Mouse (Mus musculus): Measurements from ENCODE around the gene Slc13a5. TPM values are rescaled to one million over a fixed set of nuclear protein-coding genes. Genes with fewer than 3 reads are reported as not detected.

Slc13a5 gene
- polyA plus RNA-seq, 1 experiment from 2014 or later, result 2.0 TPM

- H3K4me1 ChIP-seq (replicated peaks; ENCODE audit: control insufficient read depth, insufficient read depth, low read length), result no peaks in the 10 kb centered on the region
- H3K9me3 ChIP-seq (ENCODE audit: control insufficient read depth, low read length), result no peaks in the 10 kb centered on the region
- H3K36me3 ChIP-seq (replicated peaks; ENCODE audit: control insufficient read depth, insufficient read depth), result no peaks in the 10 kb centered on the region
- 91% methylated on average over 3 of the region's 3 CpGs for WGBS
- H3K4me2 ChIP-seq (replicated peaks), result no peak overlapping the region
- DNase-seq (ENCODE audit: low spot score) (no peak), ATAC-seq (ENCODE audit: low FRiP score) (no peak)
- no peaks in the 10 kb centered on the region for H3K27me3 ChIP-seq (ENCODE audit: control insufficient read depth, insufficient read depth, low read length)
- H3K9ac ChIP-seq, result no peak overlapping the region
- H3K27ac ChIP-seq, result no peak overlapping the region
- H3K4me3 ChIP-seq (replicated peaks; ENCODE audit: low read length), result no peak overlapping the region
These were observed 20.5 kb upstream of the Slc13a5 start for GRCm38 (mm10) chr11:72287543-72287942.

- Histone ChIP-seq H3K4me3 (replicated peaks; ENCODE audit: low read length) (no peak overlapping the region), H3K4me2 (replicated peaks) (no peak overlapping the region), H3K9me3 (ENCODE audit: control insufficient read depth, low read length) (no peaks in the 10 kb centered on the region), H3K4me1 (replicated peaks; ENCODE audit: control insufficient read depth, insufficient read depth, low read length) (no peaks in the 10 kb centered on the region), H3K27me3 (ENCODE audit: control insufficient read depth, insufficient read depth, low read length) (no peaks in the 10 kb centered on the region), H3K36me3 (replicated peaks; ENCODE audit: control insufficient read depth, insufficient read depth) (no peaks in the 10 kb centered on the region), H3K9ac (no peak overlapping the region), H3K27ac (no peak overlapping the region)
- DNase-seq (ENCODE audit: low spot score) (no peak), ATAC-seq (ENCODE audit: low FRiP score) (no peak)
- WGBS, result 95% methylated on average over 2 of the region's 2 CpGs
These were observed 20.1 kb upstream of the Slc13a5 start for GRCm38 (mm10) chr11:72287126-72287525.

- 87% methylated on average over 3 of the region's 3 CpGs for WGBS
- ATAC-seq (ENCODE audit: low FRiP score) (no peak), DNase-seq (ENCODE audit: low spot score) (no peak)
- no peak overlapping the region for H3K4me3 ChIP-seq (replicated peaks; ENCODE audit: low read length)
- no peak overlapping the region for H3K4me2 ChIP-seq (replicated peaks)
- H3K36me3 ChIP-seq (replicated peaks; ENCODE audit: control insufficient read depth, insufficient read depth), result no peaks in the 10 kb centered on the region
- no peaks in the 10 kb centered on the region for H3K9me3 ChIP-seq (ENCODE audit: control insufficient read depth, low read length)
- H3K27ac ChIP-seq, result no peak overlapping the region
- no peaks in the 10 kb centered on the region for H3K27me3 ChIP-seq (ENCODE audit: control insufficient read depth, insufficient read depth, low read length)
- H3K9ac ChIP-seq, result no peak overlapping the region
- H3K4me1 ChIP-seq (replicated peaks; ENCODE audit: control insufficient read depth, insufficient read depth, low read length), result no peaks in the 10 kb centered on the region
These were observed 19.6 kb upstream of the Slc13a5 start for GRCm38 (mm10) chr11:72286651-72287050.

- Histone ChIP-seq H3K27ac (no peak overlapping the region), H3K27me3 (ENCODE audit: control insufficient read depth, insufficient read depth, low read length) (no peaks in the 10 kb centered on the region), H3K9ac (no peak overlapping the region), H3K4me2 (replicated peaks) (no peak overlapping the region), H3K36me3 (replicated peaks; ENCODE audit: control insufficient read depth, insufficient read depth) (no peaks in the 10 kb centered on the region), H3K9me3 (ENCODE audit: control insufficient read depth, low read length) (no peaks in the 10 kb centered on the region), H3K4me1 (replicated peaks; ENCODE audit: control insufficient read depth, insufficient read depth, low read length) (no peaks in the 10 kb centered on the region), H3K4me3 (replicated peaks; ENCODE audit: low read length) (no peak overlapping the region)
- ATAC-seq (ENCODE audit: low FRiP score), result no peak
- WGBS, result 86% methylated on average over 6 of the region's 6 CpGs
- no peak for DNase-seq (ENCODE audit: low spot score)
These were observed 19.0 kb upstream of the Slc13a5 start for GRCm38 (mm10) chr11:72285971-72286480.

GRCm38 (mm10) chr11:72284532-72285182, 17.6 kb upstream of the Slc13a5 start:
- no peak overlapping the region for H3K4me2 ChIP-seq (replicated peaks)
- DNase-seq (ENCODE audit: low spot score), result no peak
- H3K27me3 ChIP-seq (ENCODE audit: control insufficient read depth, insufficient read depth, low read length), result no peaks in the 10 kb centered on the region
- H3K9me3 ChIP-seq (ENCODE audit: control insufficient read depth, low read length), result no peaks in the 10 kb centered on the region
- no peaks in the 10 kb centered on the region for H3K36me3 ChIP-seq (replicated peaks; ENCODE audit: control insufficient read depth, insufficient read depth)
- H3K4me3 ChIP-seq (replicated peaks; ENCODE audit: low read length), result no peak overlapping the region
- WGBS, result 88% methylated on average over 14 of the region's 14 CpGs
- H3K4me1 ChIP-seq (replicated peaks; ENCODE audit: control insufficient read depth, insufficient read depth, low read length), result no peaks in the 10 kb centered on the region
- no peak for ATAC-seq (ENCODE audit: low FRiP score)
- H3K27ac ChIP-seq, result no peak overlapping the region
- H3K9ac ChIP-seq, result no peak overlapping the region

GRCm38 (mm10) chr11:72283486-72284224, 16.6 kb upstream of the Slc13a5 start:
- H3K27me3 ChIP-seq (ENCODE audit: control insufficient read depth, insufficient read depth, low read length), result no peaks in the 10 kb centered on the region
- ATAC-seq (ENCODE audit: low FRiP score) (no peak), DNase-seq (ENCODE audit: low spot score) (no peak)
- WGBS, result 90% methylated on average over 16 of the region's 16 CpGs
- H3K4me2 ChIP-seq (replicated peaks), result no peak overlapping the region
- H3K4me1 ChIP-seq (replicated peaks; ENCODE audit: control insufficient read depth, insufficient read depth, low read length), result no peaks in the 10 kb centered on the region
- H3K9ac ChIP-seq, result no peak overlapping the region
- no peak overlapping the region for H3K4me3 ChIP-seq (replicated peaks; ENCODE audit: low read length)
- no peak overlapping the region for H3K27ac ChIP-seq
- no peaks in the 10 kb centered on the region for H3K9me3 ChIP-seq (ENCODE audit: control insufficient read depth, low read length)
- no peaks in the 10 kb centered on the region for H3K36me3 ChIP-seq (replicated peaks; ENCODE audit: control insufficient read depth, insufficient read depth)

GRCm38 (mm10) chr11:72281852-72282400, 14.9 kb upstream of the Slc13a5 start:
- Histone ChIP-seq H3K27me3 (ENCODE audit: control insufficient read depth, insufficient read depth, low read length) (no peaks in the 10 kb centered on the region), H3K9me3 (ENCODE audit: control insufficient read depth, low read length) (no peaks in the 10 kb centered on the region), H3K4me1 (replicated peaks; ENCODE audit: control insufficient read depth, insufficient read depth, low read length) (no peaks in the 10 kb centered on the region), H3K9ac (no peak overlapping the region), H3K36me3 (replicated peaks; ENCODE audit: control insufficient read depth, insufficient read depth) (no peaks in the 10 kb centered on the region), H3K4me3 (replicated peaks; ENCODE audit: low read length) (no peak overlapping the region), H3K4me2 (replicated peaks) (no peak overlapping the region), H3K27ac (no peak overlapping the region)
- no peak for DNase-seq (ENCODE audit: low spot score)
- no peak for ATAC-seq (ENCODE audit: low FRiP score)
- 67% methylated on average over 5 of the region's 5 CpGs for WGBS

GRCm38 (mm10) chr11:72281143-72281851, 14.3 kb upstream of the Slc13a5 start:
- Histone ChIP-seq H3K9me3 (ENCODE audit: control insufficient read depth, low read length) (no peaks in the 10 kb centered on the region), H3K27ac (no peak overlapping the region), H3K36me3 (replicated peaks; ENCODE audit: control insufficient read depth, insufficient read depth) (no peaks in the 10 kb centered on the region), H3K27me3 (ENCODE audit: control insufficient read depth, insufficient read depth, low read length) (no peaks in the 10 kb centered on the region), H3K4me3 (replicated peaks; ENCODE audit: low read length) (no peak overlapping the region), H3K9ac (no peak overlapping the region), H3K4me2 (replicated peaks) (no peak overlapping the region), H3K4me1 (replicated peaks; ENCODE audit: control insufficient read depth, insufficient read depth, low read length) (no peaks in the 10 kb centered on the region)
- ATAC-seq (ENCODE audit: low FRiP score), result no peak
- WGBS, result 86% methylated on average over 5 of the region's 5 CpGs
- no peak for DNase-seq (ENCODE audit: low spot score)

- Histone ChIP-seq H3K36me3 (replicated peaks; ENCODE audit: control insufficient read depth, insufficient read depth) (no peaks in the 10 kb centered on the region), H3K4me1 (replicated peaks; ENCODE audit: control insufficient read depth, insufficient read depth, low read length) (no peaks in the 10 kb centered on the region), H3K9me3 (ENCODE audit: control insufficient read depth, low read length) (no peaks in the 10 kb centered on the region), H3K4me3 (replicated peaks; ENCODE audit: low read length) (no peak overlapping the region), H3K9ac (no peak overlapping the region), H3K4me2 (replicated peaks) (no peak overlapping the region), H3K27me3 (ENCODE audit: control insufficient read depth, insufficient read depth, low read length) (no peaks in the 10 kb centered on the region), H3K27ac (no peak overlapping the region)
- DNase-seq (ENCODE audit: low spot score), result no peak
- ATAC-seq (ENCODE audit: low FRiP score), result no peak
- WGBS, result 65% methylated on average over 3 of the region's 3 CpGs
These were observed 6.3 kb upstream of the Slc13a5 start for GRCm38 (mm10) chr11:72273341-72273740.
